Mouse (Mus musculus) embryonic facial prominence, embryonic 10.5 days (tissue): Measurements from ENCODE around the gene Rxfp1. TPM values are rescaled to one million over a fixed set of nuclear protein-coding genes. Genes with fewer than 3 reads are reported as not detected.
A peak's percentile ranks its signal among the peaks of the same experiment; 100 is the strongest.

ENCODE experiments used
- DNase-seq: peaks from one replicate; pipeline ENCODE4 v3.0.0-alpha.2; 2017; ENCODE audit warnings: low spot score
- H3K27ac ChIP-seq: fragments of 300-500 bp; sonication (generic); replicated peaks from 2 replicates; pipeline ENCODE4 v1.5.1; 2016; ENCODE audit warnings: mild to moderate bottlenecking
- H3K27me3 ChIP-seq: fragments of 300-500 bp; sonication (generic); replicated peaks from 2 replicates; pipeline ENCODE4 v1.6.1; 2016; ENCODE audit warnings: low read depth, mild to moderate bottlenecking; ENCODE audit not compliant: poor library complexity, severe bottlenecking
- H3K36me3 ChIP-seq: fragments of 300-500 bp; sonication (generic); replicated peaks from 2 replicates; pipeline ENCODE4 v1.6.1; 2016; ENCODE audit warnings: mild to moderate bottlenecking, moderate library complexity
- H3K4me1 ChIP-seq: fragments of 300-500 bp; sonication (generic); 2 replicates; pipeline ENCODE4 v1.6.1; 2016
- H3K4me3 ChIP-seq: fragments of 300-500 bp; sonication (generic); 2 replicates; pipeline ENCODE4 v1.5.1; 2016; ENCODE audit warnings: mild to moderate bottlenecking, moderate library complexity
- H3K9me3 ChIP-seq: fragments of 300-500 bp; sonication (generic); 2 replicates; pipeline ENCODE4 v1.6.1; 2016; ENCODE audit warnings: mild to moderate bottlenecking
- WGBS: fragments of 180-500 bp; shearing (Covaris S2); methylation state at CpG from one replicate; pipeline ENCODE4 v1.1.7; 2016; 5-methylcytosine and 5-hydroxymethylcytosine counted together
- polyA plus RNA-seq: library from polyadenylated mRNA; unstranded; fragments of >200 nt; fragmentation: Nextera tagmentation; extraction: Ambion mirVana; gene quantifications from 2 replicates; pipeline ENCODE4 v1.2.1, GENCODE M21; 2016

Gene Rxfp1
- polyA plus RNA-seq: 0.04 and 0.15 TPM in 2 replicates

GRCm38 (mm10) chr3:79737780-79738179 is at the start of gene Rxfp1:
Gene Rxfp1, minus strand, starts transcription at chr3:79737880.
- H3K9me3 ChIP-seq: no peaks in the 10 kb centered on the region
- no peak within 1 kb of the TSS for H3K27ac ChIP-seq
- H3K27me3 ChIP-seq: no peaks in the 10 kb centered on the region
- no peaks in the 10 kb centered on the region for H3K4me1 ChIP-seq
- 79% methylated on average over 4 of the region's 4 CpGs for WGBS
- no peak for DNase-seq
- no peaks in the 10 kb centered on the region for H3K36me3 ChIP-seq
- no peak within 1 kb of the TSS for H3K4me3 ChIP-seq

DNA sequence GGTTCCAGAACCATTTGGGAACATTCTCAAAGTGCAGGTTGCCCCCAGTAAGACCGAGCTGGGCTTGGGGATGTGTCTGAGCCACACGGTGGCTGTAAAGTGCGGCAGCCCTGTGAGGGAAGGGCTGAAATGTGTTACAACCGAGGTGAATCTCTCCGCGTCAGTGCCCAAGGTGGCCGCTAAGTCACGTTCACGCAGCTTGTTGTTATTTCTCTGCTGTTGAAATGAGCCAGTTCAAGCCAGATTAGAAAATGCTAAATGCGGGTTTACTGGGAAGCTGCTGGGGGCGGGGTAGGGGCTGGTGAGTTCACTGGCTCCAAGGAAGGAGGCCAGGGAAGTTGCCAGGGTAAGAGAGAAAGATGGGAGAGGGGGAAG is 46.7 kb upstream of the Rxfp1 start:
- Histone ChIP-seq H3K27me3 (no peaks in the 10 kb centered on the region), H3K4me3 (peak overlapping the region; percentile 19; the same call in 1 of the 2 replicates), H3K27ac (no peak overlapping the region), H3K4me1 (peaks cover 3% of the 10 kb centered on the region; the same call in 1 of the 2 replicates), H3K36me3 (no peaks in the 10 kb centered on the region), H3K9me3 (no peaks in the 10 kb centered on the region)
- WGBS: 16% methylated on average over 11 of the region's 11 CpGs
- DNase-seq: no peak

DNA sequence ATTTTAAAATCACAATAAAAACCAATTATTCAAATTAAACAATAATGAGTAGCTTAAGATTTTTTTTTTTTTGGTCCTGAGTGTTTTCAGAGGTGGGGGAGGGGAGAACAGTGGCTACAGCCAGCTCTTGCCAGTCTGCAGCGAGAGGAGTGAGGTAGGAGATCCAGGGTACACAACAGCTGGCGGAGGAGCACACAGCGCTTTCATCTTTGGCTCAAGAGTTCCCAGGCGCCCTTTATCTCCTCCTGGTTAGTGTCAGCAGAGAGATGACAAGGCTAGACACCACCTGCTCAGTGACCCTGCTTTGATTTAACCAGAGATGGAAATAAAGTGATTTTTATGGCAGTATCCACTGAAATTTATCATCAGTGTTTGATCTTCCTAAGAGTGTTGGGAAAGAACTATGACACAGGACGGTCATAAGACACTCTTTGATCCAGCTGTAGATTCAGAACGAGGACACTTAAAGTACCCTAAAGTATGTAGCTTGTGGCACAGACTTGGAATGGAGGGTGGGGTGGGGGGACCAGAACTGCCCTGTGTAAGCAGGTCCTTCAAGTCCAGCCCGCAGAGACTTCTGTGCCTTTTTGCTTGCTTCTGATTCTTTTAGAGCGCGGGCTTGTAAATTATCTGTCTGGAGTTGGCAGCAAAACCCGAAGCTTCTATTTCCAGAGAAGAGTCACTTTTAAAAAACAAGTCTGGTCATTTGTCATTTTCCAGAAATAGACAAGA is 46.1 kb upstream of the Rxfp1 start:
- H3K4me1 ChIP-seq: peaks cover 3% of the 10 kb centered on the region; the same call in 1 of the 2 replicates
- no peak overlapping the region for H3K4me3 ChIP-seq
- H3K36me3 ChIP-seq: no peaks in the 10 kb centered on the region
- no peak overlapping the region for H3K27ac ChIP-seq
- H3K9me3 ChIP-seq: no peaks in the 10 kb centered on the region
- DNase-seq: peak; percentile 15
- 57% methylated on average over 10 of the region's 10 CpGs for WGBS
- no peaks in the 10 kb centered on the region for H3K27me3 ChIP-seq

GRCm38 (mm10) chr3:79772701-79773100 is 35.0 kb upstream of the Rxfp1 start:
- WGBS: 86% methylated on average over 2 of the region's 2 CpGs
- H3K4me3 ChIP-seq: no peak overlapping the region
- H3K36me3 ChIP-seq: no peaks in the 10 kb centered on the region
- H3K27ac ChIP-seq: no peak overlapping the region
- no peaks in the 10 kb centered on the region for H3K4me1 ChIP-seq
- H3K27me3 ChIP-seq: no peaks in the 10 kb centered on the region
- no peak for DNase-seq
- no peaks in the 10 kb centered on the region for H3K9me3 ChIP-seq

DNA sequence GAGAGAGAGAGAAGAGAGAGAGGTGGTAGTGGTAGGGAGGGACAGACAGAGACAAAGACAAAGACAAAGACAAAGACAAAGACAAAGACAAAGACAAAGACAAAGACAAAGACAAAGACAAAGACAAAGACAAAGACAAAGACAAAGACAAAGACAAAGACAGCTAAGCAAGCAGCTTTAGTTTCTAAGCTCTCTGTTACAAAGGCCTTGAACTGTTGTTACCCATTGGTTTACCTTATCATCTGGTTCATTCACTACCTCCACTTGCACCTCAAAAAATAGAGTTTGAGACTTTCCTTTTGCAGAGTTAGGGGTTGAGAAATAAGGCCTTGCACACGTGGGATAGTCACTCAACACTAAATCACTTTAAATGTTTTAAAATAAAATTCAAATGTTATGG is 16.1 kb upstream of the Rxfp1 start:
- Histone ChIP-seq H3K36me3 (no peaks in the 10 kb centered on the region), H3K4me3 (no peak overlapping the region), H3K27me3 (no peaks in the 10 kb centered on the region), H3K4me1 (peaks cover 4% of the 10 kb centered on the region), H3K27ac (no peak overlapping the region), H3K9me3 (no peaks in the 10 kb centered on the region)
- no peak for DNase-seq
- WGBS: 75% methylated on average over 1 of the region's 1 CpGs

DNA sequence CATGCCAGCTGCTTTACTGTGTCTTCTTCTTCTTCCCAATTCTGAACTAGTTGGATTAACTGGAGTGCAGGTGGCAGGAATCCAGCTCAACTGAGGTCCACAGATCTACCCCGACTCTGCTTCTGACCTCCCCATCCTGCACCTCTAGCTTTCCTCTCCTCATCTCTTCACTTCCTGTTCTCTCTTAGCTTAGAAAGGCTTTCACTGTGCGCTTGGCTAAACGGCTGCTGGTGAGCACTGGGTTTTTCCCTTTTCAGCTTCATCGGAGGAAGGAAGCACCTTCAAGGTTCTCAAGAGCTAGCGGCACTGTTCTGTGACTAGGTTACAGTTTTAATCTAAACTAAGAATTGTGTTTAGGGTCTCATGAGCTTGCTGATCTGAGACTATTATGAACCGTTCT is 8.9 kb upstream of the Rxfp1 start:
- WGBS: 93% methylated on average over 6 of the region's 6 CpGs

DNA sequence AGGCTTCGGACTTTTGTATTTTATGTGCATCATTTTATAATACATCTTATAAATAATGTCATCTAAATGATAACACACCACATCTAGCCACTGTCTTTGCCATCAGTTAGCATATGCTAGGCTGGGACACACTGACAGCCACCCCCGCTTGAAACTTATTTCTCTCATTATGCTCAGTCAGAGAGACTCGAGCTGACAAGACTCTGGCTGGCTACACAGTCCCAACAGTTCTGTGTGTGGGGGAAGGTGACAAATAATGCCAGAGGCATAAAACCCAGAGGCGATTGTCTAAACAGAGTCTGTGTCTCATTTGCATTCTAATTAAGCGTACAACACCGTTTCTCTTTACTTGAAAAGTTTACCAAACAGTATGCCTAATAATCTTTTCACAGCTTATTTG is 7.4 kb upstream of the Rxfp1 start:
- H3K4me3 ChIP-seq: no peak overlapping the region
- no peaks in the 10 kb centered on the region for H3K4me1 ChIP-seq
- no peak for DNase-seq
- 76% methylated on average over 6 of the region's 6 CpGs for WGBS
- no peaks in the 10 kb centered on the region for H3K27me3 ChIP-seq
- no peaks in the 10 kb centered on the region for H3K9me3 ChIP-seq
- H3K36me3 ChIP-seq: no peaks in the 10 kb centered on the region
- no peak overlapping the region for H3K27ac ChIP-seq

More for the DNA sequence above, 8.9 kb upstream of the Rxfp1 start:
- H3K27me3 ChIP-seq: no peaks in the 10 kb centered on the region
- no peaks in the 10 kb centered on the region for H3K4me1 ChIP-seq
- H3K27ac ChIP-seq: no peak overlapping the region
- no peaks in the 10 kb centered on the region for H3K9me3 ChIP-seq
- H3K36me3 ChIP-seq: no peaks in the 10 kb centered on the region
- DNase-seq: no peak
- H3K4me3 ChIP-seq: no peak overlapping the region

DNA sequence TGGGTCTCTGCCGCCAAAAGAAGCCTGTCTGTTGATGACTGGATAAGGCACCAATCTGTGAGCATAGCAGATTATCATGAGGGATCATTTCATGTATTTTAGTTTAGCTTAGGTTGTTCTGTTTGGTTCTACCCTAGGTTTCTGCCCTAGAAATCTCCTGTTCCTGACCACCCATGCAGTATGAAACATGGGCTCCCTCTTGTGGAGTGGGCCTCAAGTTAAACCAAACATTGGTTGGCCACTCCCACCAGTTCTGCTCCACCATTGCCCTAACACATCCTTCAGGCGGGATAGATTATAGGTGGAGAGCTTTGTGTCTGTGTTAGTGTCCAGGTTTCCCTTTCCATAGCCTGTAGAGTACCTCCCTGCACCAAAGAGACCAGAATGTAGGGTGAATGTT is 6.7 kb upstream of the Rxfp1 start:
- Histone ChIP-seq H3K27me3 (no peaks in the 10 kb centered on the region), H3K4me3 (no peak overlapping the region), H3K36me3 (no peaks in the 10 kb centered on the region), H3K4me1 (no peaks in the 10 kb centered on the region), H3K9me3 (no peaks in the 10 kb centered on the region), H3K27ac (no peak overlapping the region)
- 88% methylated on average over 2 of the region's 2 CpGs for WGBS
- DNase-seq: no peak

GRCm38 (mm10) chr3:79740351-79740750 is 2.7 kb upstream of the Rxfp1 start:
- no peaks in the 10 kb centered on the region for H3K9me3 ChIP-seq
- no peak for DNase-seq
- no peak overlapping the region for H3K4me3 ChIP-seq
- H3K4me1 ChIP-seq: no peaks in the 10 kb centered on the region
- H3K27me3 ChIP-seq: no peaks in the 10 kb centered on the region
- H3K27ac ChIP-seq: no peak overlapping the region
- 81% methylated on average over 2 of the region's 2 CpGs for WGBS
- H3K36me3 ChIP-seq: no peaks in the 10 kb centered on the region

- H3K9me3 ChIP-seq: no peaks in the 10 kb centered on the region
- H3K27ac ChIP-seq: no peak overlapping the region
- H3K4me3 ChIP-seq: no peak overlapping the region
- H3K27me3 ChIP-seq: no peaks in the 10 kb centered on the region
- no peak for DNase-seq
- no peaks in the 10 kb centered on the region for H3K36me3 ChIP-seq
- H3K4me1 ChIP-seq: no peaks in the 10 kb centered on the region
- WGBS: 90% methylated on average over 1 of the region's 1 CpGs
Measured at GRCm38 (mm10) chr3:79738451-79738850, 771 bp upstream of the Rxfp1 start.

- no peaks in the 10 kb centered on the region for H3K27me3 ChIP-seq
- 89% methylated on average over 14 of the region's 14 CpGs for WGBS
- no peaks in the 10 kb centered on the region for H3K9me3 ChIP-seq
- DNase-seq: no peak
- no peak overlapping the region for H3K27ac ChIP-seq
- H3K4me1 ChIP-seq: no peaks in the 10 kb centered on the region
- H3K36me3 ChIP-seq: no peaks in the 10 kb centered on the region
- H3K4me3 ChIP-seq: no peak overlapping the region
Measured at GRCm38 (mm10) chr3:79726506-79727075, 11.1 kb downstream of the Rxfp1 start.

DNA sequence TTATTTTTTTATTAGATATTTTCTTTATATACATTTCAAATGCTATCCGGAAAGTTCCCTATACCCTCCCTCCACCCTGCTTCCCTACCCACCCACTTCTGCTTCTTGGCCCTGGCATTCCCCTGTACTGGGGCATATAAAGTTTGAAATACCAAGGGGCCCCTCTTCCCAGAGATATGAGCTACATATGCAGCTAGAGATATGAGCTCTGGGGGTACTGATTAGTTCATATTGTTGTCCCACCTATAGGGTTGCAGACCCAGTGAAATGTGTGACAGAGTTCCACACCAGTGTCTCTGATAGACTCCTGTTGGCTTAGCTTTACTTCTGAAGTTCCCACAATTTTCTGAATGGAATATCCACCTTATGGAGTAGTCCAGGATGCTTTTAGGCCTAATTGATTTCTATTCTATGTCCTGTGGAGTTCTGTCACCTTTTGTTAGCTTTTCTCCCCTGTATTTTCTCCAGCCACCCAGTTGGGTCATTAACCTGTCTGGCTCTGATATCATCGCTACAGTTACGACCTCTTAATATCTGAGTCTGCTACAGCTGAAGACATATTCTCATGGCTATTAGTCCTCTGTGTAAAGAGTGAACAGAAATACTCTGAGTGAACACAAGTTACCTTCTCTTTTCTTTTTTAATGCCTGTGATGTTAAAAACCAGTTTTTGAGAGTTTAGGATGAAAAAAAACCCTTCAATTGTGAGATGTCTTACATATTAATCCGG is 16.8 kb downstream of the Rxfp1 start:
- WGBS: 89% methylated on average over 4 of the region's 4 CpGs
- no peak for DNase-seq
- Histone ChIP-seq H3K27ac (no peak overlapping the region), H3K9me3 (no peaks in the 10 kb centered on the region), H3K27me3 (no peaks in the 10 kb centered on the region), H3K36me3 (no peaks in the 10 kb centered on the region), H3K4me3 (no peak overlapping the region), H3K4me1 (no peaks in the 10 kb centered on the region)

DNA sequence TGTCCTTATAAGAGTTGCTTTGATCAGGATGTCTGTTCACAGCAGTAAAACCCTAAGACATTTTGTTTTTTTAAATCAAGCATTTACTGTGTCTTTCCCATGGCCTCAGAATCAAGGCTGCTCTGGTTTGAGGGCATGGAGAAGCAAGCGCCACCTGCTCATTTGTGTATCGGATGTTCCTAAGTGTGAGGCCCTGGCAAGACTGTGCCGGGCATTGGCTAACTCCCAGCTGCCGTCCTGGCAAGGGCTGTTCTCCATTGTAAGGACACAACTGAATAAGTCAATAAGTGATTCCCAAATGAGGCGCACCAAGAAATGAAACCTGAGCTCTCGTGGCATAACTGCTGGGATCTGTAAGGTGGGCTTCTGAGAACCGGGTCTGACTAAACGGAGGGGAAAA is 31.2 kb downstream of the Rxfp1 start:
- Histone ChIP-seq H3K4me3 (no peak overlapping the region), H3K4me1 (no peaks in the 10 kb centered on the region), H3K27ac (no peak overlapping the region), H3K27me3 (no peaks in the 10 kb centered on the region), H3K36me3 (no peaks in the 10 kb centered on the region), H3K9me3 (no peaks in the 10 kb centered on the region)
- no peak for DNase-seq
- 89% methylated on average over 8 of the region's 8 CpGs for WGBS
